Mouse (Mus musculus) skeletal muscle tissue, adult 2 months (tissue): ENCODE data around the gene Phactr4.
"Not testable (repeated sequence)": the region's sequence is repeated elsewhere in the genome, so short reads cannot be mapped to it uniquely, and the experiment has no call there.

ENCODE experiments used
- DNase-seq: peaks from one replicate; pipeline ENCODE4 v3.0.0-alpha.2; 2012; ENCODE audit warnings: low read depth, low spot score

Gene Phactr4

DNA sequence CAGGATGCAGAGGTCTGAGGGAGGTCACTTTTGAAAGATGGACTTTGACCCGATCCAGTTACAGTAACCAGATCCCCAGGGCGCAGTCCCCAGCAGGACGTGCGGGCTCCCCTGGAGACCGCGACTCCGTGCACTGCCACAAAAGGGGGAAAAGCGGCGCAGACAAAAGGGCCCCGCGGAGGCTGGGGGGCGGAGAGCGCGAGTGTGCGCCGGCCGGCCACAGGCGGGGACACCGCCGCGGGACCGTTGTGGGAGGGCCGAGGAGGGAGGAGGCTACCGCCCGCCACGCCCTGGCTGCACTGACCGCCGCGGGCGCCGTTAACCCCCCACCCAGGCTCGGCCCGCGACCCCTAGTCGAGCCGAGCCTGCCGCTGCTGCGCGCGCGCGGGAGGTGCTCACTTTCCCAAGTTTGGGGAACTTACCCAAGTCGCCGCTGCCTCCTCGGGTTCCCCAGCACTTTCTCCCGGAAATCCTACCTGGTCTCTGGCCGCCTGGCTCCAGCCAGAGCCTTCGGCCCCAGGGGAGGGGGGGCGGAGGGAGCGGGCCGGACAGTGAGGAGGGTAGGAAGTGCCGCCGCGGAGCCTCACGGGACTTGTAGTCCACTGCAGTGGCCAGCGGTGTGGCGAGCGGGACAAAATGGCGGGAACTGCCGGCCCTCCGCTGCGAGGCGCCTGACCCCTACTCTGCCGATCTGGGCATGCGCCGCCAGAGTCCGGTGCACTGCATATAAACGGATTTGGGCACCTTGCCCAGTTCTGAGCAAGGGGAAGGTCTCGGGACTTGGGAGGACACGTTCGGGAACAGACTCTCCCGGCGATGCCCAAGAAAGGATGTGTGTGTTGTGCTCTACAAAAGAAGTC lies at the start of gene Phactr4:
Gene Phactr4 (minus strand): TSS at position 567 of the 860 bp plus-strand sequence.
- DNase-seq: peak; percentile 96

DNA sequence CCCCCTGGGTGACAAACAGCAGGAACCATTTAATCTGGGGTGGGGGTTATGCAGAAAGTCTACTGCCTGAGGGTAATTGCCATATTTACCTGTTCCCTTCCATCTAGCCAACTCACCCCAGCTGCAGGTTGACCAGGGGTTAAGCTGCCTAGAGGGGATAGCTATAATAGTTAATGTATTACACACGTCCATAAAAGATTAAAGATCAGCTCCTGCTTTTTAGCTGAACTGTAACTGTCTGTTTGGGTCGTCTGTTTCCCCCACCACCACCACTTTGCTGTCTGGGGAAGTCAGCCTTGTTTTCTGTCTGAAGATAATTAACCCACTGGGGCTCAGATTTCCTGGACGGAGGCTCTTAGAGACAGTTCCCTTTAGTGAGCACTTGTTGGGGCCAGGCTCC lies 47.6 kb upstream of the Phactr4 start:
- no peak for DNase-seq

DNA sequence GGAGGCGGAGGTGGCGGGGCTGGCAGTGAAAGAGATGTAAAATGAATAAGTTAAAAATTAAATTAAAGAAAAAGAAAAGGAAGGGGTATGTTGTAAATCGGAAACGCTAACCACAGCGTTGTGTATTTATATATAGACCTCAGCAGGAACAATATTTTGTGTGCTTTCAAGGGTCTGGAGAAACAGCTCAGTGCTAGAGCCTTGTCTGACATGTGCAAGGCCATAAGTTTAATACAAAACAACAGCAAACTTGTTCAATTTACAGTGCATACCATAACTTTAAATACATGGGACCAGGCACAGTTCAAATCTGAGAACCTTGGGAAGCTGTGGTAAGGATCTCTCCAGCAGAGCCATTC lies 41.9 kb upstream of the Phactr4 start:
- no peak for DNase-seq

DNA sequence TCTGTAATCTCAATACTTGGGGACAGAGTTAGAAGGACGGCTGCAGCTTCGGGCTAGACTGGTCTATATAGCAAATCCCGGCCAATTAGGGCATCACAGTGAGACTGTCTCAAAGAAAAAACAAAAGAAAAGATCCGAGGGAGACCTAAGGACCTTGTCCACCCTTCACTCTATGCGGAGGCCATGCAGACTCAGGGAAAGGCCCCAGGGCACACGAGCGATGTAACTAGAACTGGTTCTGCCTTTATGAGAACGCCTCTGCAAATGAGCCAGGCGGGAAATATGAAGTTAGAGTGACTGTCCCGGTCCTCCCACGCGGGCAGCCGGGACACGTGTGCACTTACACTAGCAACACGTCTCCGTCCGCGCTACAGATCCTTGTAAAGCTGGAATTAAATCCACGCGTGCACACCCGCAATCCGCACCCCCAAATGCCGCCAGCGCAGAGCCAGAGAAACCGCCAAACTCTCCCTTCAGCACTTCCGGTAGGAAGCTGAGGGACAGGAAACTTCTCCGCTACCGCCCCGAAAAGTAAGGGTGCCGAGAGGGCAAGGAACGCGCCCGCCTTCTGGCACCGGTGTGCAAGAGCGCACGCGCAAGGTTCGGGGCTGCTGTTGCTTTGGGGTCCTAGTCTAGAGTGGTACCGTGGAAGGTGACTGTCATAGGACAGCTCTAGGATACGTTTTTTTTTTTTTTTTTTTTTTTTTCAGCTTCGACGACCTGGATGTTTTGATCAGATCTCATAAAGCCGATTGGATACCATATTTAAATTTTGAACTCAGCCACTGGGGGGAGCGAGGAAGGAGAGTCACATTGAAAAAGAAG lies 41.4 kb upstream of the Phactr4 start, which contains the start of gene Med18:
Gene Med18 (minus strand): TSS at position 492 of the 825 bp plus-strand sequence.
- DNase-seq: peak; percentile 87

DNA sequence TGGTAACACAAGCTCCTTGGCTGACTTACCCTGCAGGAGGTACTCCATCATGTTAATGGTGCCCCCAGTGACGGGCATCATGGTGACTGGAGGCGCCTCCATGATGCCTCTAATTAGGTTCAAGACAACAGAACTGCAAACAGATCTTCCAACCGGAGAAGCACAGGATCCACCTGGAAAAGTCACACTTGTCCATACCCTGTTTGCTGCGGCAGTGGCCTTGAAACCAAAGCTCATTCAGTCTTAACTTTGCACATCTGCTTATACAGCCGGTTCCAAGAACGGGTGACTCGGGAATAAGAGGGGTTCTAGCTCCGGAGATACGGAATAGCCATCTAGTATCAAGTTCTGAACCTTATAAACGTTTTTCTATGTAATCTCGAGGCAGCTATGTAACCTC lies 40.5 kb upstream of the Phactr4 start:
- DNase-seq: no peak

DNA sequence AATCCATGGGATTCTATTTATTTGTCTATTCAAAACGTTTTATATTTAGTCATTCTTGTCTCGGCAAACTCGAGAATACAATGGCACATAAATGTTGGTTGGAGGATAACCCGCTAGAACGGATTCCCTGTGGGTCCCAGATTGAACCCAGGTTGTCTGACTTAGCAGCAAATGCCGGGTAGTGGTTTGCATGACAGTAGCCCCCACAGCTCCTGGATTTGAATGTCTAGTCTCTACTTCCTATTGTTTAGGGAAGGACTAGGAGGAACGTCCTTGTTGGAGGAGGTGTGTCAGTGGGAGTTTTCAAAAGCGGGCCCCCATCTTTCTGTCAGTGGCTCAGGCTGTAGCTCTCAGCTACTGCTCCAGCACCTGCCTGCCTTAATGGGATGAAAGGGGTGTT lies 37.9 kb upstream of the Phactr4 start:
- DNase-seq: no peak

DNA sequence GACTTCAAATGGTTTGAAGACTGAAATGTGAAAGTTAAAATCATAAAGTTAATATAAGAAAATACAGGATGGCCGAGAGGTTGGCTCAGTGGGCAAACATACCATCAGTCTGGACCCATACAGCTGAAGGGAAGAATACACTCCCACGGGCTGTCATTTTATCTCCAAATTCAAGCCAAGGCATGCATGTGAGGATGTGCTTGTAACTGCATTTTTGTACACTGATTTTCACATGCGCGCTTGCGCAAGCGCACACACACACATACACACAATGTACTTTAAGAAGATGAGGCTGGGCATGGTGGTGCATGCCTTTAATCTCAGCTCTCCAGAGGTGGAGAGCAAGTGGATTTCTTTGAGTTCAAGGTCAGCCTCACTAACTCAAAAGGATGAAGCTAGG lies 33.3 kb upstream of the Phactr4 start:
- DNase-seq: no peak

DNA sequence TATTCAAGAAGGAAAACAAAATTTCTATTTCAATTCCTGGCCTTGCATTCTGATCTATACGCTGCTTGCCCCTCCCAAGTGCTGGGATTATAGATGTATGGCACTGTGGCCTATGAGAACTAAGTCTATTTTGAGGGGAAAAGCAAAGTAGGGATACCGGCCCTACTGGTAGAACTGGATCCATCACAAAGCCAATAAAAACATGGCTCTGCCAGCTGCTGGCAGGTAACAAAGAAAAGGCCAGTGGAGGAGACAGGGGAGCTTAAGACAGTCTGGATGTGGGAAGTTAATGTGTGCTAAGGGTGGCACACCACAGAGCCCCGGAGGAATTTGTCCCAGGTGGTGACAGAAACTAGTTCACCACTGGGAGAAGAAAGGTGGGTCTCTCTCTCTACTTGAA lies 32.9 kb upstream of the Phactr4 start:
- DNase-seq: no peak

DNA sequence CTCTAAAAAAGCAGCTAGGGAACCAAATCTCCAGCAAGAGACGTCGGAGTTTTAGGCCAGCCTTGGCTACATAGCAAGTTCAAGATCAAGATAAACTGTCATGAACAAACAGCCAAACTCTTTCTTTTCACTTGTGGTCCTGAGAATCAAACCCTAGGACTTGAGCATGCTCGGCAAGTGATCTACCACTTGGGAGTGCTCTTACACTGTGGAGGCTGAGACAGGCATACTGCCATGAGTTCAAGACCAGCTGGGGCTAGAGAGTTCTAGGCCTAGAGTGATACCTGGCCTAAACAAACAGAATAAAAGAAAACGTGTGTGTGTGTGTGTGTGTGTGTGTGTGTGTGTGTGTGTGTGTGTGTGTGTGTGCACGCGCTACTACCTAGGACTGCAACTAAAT lies 31.9 kb upstream of the Phactr4 start:
- no peak for DNase-seq

DNA sequence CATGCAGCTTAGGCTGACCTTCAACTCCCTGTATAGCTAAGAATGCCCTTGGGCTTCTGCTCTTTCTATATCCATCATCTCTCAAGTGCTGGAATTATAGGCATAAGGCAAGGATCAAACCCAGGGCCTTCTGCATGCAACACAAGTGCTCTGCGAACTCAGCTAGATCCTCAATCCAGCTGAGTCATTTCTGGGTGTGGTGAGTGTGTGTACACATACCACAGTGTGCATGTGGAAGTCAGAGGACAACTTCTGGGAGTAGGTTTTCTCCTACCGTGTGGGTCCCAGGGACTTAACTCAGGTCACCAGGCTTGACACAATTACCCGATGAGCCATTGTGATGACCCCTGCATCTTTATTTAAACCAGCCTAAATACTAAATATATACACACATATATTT lies 27.5 kb upstream of the Phactr4 start:
- DNase-seq: no peak

DNA sequence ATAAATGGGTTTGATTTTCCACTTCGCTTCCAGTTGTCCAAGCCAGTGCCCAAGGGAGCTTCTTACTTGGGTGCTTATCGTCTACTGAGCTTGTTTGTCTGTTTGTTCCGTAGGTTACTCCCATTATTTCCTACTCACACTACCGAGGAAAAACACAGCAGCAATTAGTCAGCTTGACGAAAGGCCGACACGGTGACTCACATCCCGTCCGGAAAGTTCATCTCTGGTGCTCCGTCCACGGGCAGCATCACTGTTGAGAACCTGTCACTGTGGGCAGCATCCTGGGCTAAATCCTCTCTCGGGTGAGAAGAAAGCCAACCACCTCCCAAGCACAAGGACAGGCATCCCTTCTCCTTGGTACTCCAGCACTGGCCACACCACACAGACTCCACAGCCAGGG lies 23.8 kb upstream of the Phactr4 start:
- DNase-seq: no peak

DNA sequence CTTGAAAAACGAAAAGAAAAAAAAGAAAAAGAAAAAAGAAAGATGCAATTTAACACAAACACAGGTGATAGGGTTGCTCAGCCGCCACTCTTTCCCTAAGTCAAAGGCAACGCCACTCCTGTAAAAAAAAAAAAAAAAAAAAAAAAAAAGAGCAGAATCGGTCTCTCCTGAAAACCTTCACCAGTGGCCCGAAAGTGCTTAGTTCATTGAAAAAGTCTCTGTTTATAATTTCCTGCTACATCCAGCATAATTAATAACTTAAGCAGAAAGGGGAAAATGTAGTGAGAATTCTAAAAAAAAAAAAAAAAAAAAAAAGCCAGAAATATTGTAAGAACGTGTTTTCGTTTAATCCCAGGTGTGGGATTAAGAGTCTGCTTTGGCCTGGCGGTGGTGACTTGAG lies 22.2 kb upstream of the Phactr4 start:
- DNase-seq: no peak

DNA sequence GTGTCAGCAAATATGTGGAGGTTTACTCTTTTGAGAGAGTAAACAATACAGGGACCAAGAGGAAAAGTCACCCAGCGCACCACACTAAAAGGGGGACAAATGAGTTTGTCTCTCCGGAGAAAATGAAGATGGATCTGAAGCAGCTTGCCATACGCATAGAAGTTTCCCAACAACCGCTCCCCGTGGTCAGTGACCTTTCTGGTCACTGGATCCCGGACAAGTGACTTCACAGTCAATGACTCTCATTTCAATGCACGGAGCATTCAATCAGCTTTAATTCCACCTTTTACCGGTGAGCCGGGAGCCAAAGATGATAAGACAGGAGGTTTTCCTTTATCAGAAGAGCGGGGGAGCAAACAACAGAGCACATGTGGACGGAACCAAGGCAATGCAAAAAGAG lies 15.6 kb upstream of the Phactr4 start:
- no peak for DNase-seq

DNA sequence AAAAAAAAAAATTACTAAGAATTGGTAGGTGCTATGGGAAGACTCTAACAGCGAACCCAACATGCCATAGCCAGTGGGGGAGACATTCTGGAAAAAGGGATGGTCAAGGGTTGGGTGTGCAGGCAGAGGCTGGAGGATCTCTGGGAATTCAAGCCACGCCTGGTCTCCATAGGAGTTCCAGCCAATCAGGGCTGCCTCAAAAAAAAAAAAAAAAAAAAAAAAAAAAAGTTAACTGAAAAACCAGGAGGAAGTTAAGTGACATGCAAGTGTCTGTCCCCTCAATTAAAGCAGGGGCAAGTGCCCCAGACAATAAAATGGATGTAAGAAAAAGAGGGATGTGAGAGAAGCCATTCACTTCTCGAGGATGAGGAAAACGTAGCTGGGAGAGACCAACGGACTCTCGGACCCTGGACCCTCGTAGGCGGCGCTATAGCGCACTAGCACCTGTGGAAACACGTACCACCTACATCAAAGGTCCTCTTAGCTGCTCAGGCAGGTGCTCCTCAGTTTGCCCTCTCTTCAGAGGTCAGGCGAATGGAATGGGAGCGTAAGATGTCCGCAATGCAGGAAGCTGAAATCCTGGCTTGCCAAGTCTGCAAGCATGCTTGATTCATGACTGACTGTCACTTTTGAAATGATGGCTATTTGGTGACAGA lies 10.6 kb upstream of the Phactr4 start:
- DNase-seq: no peak

DNA sequence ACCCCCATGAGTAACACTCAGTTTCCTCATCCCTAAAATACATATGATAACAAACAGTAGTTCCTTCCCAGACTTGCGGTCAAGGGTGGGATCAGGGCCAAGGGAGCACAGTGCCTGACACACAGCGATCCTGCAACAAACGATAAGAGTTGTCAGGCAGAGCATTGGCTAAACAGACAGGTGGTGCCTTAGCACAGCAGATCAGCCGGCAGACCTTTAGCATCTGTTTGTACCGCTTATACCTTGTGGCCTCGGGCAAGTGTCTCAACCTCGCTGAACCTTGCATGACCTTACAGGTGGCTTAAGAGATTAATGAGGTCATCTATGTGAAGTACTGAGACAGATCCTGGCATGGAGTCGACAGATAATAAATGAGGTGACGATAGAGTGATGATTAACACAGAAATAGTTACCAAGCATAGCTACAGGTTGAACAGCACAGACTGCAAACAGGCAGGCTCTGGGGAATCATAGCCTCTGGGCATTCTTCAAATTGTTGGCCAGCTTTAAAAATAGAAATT lies 5.8 kb upstream of the Phactr4 start:
- no peak for DNase-seq

DNA sequence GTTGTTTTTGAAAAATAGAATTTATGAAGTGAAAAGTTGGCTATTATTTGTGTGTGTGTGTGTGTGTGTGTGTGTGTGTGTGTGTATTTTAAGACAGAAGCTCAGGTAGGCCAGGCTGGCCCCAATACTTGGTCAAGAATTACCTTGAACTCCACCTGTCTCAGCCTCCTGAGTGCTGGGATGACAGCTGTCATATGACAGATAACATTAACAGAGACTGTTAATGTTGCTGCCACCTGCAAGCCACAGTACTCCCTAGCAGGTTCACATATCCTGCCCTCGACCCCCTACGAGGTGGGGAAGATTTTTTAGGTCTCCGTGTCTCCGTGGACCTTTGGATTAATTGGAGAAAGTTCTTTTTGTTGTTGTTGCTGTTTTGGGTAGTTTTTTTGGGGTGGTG lies 5.2 kb upstream of the Phactr4 start:
- DNase-seq: no peak

DNA sequence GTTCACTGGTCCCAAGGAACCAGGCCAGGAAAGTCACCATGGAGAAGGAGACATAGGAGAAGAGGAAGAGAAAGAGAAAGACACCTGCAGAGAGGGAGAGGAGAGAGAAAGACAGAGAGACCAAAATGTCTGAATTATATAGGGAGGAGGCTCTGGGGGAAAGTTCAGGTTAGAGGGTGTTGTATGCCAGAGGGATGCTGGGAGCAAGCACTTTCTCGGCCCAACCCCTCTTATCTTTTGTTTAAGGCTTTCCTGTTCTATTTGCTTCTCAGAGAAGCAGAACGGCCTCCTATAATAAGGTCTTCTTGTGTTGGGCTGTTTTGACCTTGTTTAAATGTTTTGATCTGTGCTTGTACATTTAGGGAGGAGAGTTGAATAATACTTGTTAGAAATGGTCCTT lies 3.7 kb upstream of the Phactr4 start:
- DNase-seq: no peak

DNA sequence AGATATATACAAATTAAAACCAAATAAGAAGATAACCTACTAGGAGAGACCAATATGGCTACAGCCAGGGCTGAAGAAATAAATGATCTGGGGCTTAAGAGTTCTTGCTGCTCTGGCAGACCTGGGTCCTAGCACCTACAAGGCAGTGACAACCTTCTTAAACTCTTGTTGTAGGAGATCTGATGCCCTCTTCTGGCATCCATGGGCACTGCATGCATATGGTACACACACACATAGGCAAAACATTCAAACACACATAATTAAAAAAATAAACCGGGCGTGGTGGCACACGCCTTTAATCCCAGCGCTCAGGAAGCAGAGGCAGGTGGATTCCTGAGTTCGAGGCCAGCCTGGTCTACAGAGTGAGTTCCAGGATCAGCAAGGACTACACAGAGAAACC lies 2.5 kb upstream of the Phactr4 start:
- DNase-seq: no peak

DNA sequence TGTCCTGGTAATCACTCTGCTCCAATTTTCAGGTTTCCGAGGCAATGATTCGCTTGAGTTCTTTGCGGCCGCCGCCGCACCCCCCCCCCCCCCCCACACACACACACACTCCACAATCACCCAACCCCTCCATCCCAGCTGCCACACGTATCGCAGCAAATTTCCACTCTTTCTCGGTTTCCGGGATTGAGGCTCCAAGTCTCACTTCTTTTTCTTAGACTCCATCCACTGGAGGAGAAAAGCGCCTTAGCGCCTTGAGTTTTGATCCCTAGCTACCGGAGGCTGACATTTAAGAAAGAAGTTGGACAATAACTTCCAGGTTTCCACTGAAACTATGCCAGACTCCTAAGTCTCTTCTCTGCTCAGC lies 750 bp downstream of the Phactr4 start:
- no peak for DNase-seq

DNA sequence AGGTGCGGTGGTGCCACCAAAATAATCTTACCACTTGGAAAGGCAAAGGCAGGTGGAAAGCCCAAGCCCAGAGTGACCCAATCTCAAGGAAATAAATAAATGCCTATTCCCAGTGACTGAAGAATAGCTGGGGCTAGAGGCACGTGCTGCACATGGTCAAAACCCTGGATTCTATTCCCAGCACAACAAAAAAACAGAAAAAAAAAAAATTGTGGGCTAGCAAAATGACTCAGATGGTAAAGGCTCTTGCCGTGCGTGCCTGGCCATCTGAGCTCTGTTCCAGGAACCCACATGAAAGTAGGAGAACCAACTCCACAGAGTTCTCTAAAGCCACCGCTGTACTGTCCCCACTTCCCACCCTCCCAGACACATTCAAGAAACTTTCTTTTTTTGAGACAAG lies 1.8 kb downstream of the Phactr4 start:
- DNase-seq: no peak

DNA sequence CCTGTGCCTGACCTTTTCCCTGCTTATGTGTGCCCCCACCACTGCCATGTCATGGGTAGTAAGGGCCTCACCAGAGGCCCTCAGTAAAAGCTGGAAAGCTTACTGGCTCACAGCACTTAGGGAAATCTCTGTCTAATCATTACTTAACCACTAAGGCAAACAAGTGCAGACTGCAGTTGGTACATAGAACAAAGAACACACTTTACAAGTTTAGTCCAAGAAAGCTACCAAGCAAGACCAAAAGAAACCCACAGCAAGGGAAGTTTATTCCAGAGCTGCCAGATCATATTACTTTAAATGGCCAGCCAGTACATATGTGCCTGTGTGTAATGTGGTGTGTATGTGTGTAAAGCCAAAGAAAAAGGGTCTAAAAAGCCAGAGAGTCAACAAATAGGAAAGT lies 6.3 kb downstream of the Phactr4 start:
- DNase-seq: no peak

DNA sequence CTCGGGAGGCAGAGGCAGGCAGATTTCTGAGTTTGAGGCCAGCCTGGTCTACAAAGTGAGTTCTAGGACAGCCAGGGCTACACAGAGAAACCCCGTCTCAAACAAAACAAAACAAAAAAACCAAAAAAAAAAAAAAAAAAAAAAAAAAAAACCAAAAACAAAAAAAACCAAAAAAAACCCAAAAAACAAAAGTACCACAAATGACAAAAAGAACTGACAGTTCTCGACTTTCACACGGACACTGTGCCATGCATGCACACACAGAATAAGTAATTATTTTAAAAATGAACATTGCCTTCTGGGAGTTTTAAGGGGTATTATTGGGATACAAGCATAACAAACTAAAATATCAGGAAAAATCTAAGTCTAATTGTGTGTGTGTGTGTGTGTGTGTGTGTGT lies 9.0 kb downstream of the Phactr4 start:
- DNase-seq: not testable (repeated sequence)
